Mouse (Mus musculus) erythroblast, embryonic 14.5 days (primary cell): ENCODE measurements around the gene Rab8b. TPM values are rescaled to one million over a fixed set of nuclear protein-coding genes. Genes with fewer than 3 reads are reported as not detected.
A peak's percentile ranks its signal among the peaks of the same experiment; 100 is the strongest.
"Not testable (repeated sequence)": the region's sequence is repeated elsewhere in the genome, so short reads cannot be mapped to it uniquely, and the experiment has no call there.

Source experiments
- H3K27me3 ChIP-seq: 2 replicates; pipeline ENCODE4 v1.6.1; 2012; ENCODE audit warnings: inconsistent platforms; ENCODE audit not compliant: control insufficient read depth
- H3K36me3 ChIP-seq: 2 replicates; pipeline ENCODE4 v1.6.1; 2012; ENCODE audit warnings: mild to moderate bottlenecking, inconsistent platforms; ENCODE audit not compliant: control insufficient read depth
- H3K4me1 ChIP-seq: 2 replicates; pipeline ENCODE4 v1.6.1; 2012; ENCODE audit warnings: inconsistent platforms; ENCODE audit not compliant: control insufficient read depth
- H3K4me3 ChIP-seq: replicated peaks from 2 replicates; pipeline ENCODE3; 2012; ENCODE audit warnings: moderate library complexity, mild to moderate bottlenecking, inconsistent platforms
- H3K9me3 ChIP-seq: 2 replicates; pipeline ENCODE4 v1.6.1; 2012; ENCODE audit warnings: low read length, inconsistent platforms, mixed read lengths; ENCODE audit not compliant: control insufficient read depth
- GATA1 ChIP-seq: IDR thresholded peaks from 2 replicates; pipeline ENCODE4 v1.6.1; 2012; ENCODE audit warnings: low read length, inconsistent platforms, mixed read lengths
- TAL1 ChIP-seq: IDR thresholded peaks from 3 replicates; pipeline ENCODE4 v1.6.1; 2012; ENCODE audit warnings: low read length, inconsistent platforms, mixed read lengths
- polyA plus RNA-seq: library from polyadenylated mRNA; stranded (reverse); fragments of >175 nt; gene quantifications from 2 replicates; pipeline ENCODE4 v1.2.3, GENCODE M21; 2012

The Rab8b gene
- polyA plus RNA-seq, 1 experiment: 0.53 TPM

- TF ChIP-seq TAL1 (no peak), GATA1 (no peak)
- H3K36me3 ChIP-seq: peaks cover 19% of the 10 kb centered on the region
Observed at GRCm38 (mm10) chr9:66835097-66835480, 84.4 kb downstream of the Rab8b start.

GRCm38 (mm10) chr9:66834318-66835096 lies 85.0 kb downstream of the Rab8b start, which contains the start of gene Aph1c:
Aph1c (minus strand) TSS chr9:66834726.
- Histone ChIP-seq H3K9me3 (no peaks in the 10 kb centered on the region), H3K4me1 (peaks cover 25% of the 10 kb centered on the region)
- TF ChIP-seq TAL1 (no peak), GATA1 (no peak)

More at GRCm38 (mm10) chr9:66835097-66835480, 84.4 kb downstream of the Rab8b start:
- Histone ChIP-seq H3K4me3 (peak overlapping the region; percentile 72), H3K9me3 (no peaks in the 10 kb centered on the region), H3K27me3 (peaks cover 2% of the 10 kb centered on the region; the same call in 1 of the 2 replicates), H3K4me1 (peaks cover 24% of the 10 kb centered on the region)

GRCm38 (mm10) chr9:66833851-66834250 lies 85.6 kb downstream of the Rab8b start:
- Histone ChIP-seq H3K36me3 (peaks cover 7% of the 10 kb centered on the region), H3K9me3 (no peaks in the 10 kb centered on the region), H3K27me3 (peaks cover 2% of the 10 kb centered on the region; the same call in 1 of the 2 replicates), H3K4me1 (peaks cover 25% of the 10 kb centered on the region), H3K4me3 (peak overlapping the region; percentile 72)
- TF ChIP-seq GATA1 (no peak), TAL1 (no peak)

More at GRCm38 (mm10) chr9:66834318-66835096, 85.0 kb downstream of the Rab8b start, which contains the start of gene Aph1c:
- peaks cover 14% of the 10 kb centered on the region for H3K36me3 ChIP-seq
- peak within 1 kb of the TSS; percentile 72 for H3K4me3 ChIP-seq
- peaks cover 2% of the 10 kb centered on the region; the same call in 1 of the 2 replicates for H3K27me3 ChIP-seq

DNA sequence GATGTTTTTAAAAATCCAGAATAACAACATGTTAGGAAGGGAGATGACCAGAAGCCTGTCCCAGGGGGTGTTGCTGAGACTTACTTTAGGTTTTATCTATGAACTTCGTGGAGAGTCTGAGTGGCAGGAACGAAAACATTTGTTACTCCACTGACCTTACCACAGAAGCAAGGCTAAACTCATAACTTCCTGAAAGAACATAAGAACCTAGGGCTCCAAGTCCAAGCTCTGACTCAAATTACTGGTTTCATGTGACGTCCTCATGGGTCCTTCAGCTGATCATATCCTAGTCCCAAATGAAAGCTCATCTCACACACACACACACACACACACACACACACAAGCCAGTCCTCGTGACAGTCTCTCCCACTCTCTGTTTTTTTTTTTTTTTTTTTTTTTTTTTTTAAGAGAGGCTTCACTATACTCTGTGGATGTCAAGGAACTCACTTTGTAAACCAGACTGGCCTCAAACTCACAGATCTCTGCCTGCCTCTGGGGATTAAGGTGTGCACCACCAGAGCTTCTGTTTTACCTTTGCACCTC lies 87.0 kb downstream of the Rab8b start:
- TF ChIP-seq GATA1: no peak
- no peak for TF ChIP-seq TAL1
- H3K27me3 ChIP-seq: peaks cover 4% of the 10 kb centered on the region; the same call in 1 of the 2 replicates
- H3K9me3 ChIP-seq: no peaks in the 10 kb centered on the region
- H3K4me1 ChIP-seq: peaks cover 25% of the 10 kb centered on the region
- H3K36me3 ChIP-seq: no peaks in the 10 kb centered on the region; the same call in 1 of the 2 replicates
- no peak overlapping the region for H3K4me3 ChIP-seq

GRCm38 (mm10) chr9:66825990-66826389 lies 93.5 kb downstream of the Rab8b start:
- Histone ChIP-seq H3K36me3 (no peaks in the 10 kb centered on the region), H3K27me3 (peaks cover 2% of the 10 kb centered on the region; the same call in 1 of the 2 replicates), H3K9me3 (no peaks in the 10 kb centered on the region), H3K4me3 (no peak overlapping the region), H3K4me1 (peaks cover 2% of the 10 kb centered on the region)
- TF ChIP-seq GATA1 (no peak), TAL1 (no peak)

- not testable (repeated sequence) for H3K4me3 ChIP-seq, H3K4me1 ChIP-seq, H3K27me3 ChIP-seq, H3K36me3 ChIP-seq, H3K9me3 ChIP-seq
Observed at GRCm38 (mm10) chr9:66822255-66822654, 97.2 kb downstream of the Rab8b start.

DNA sequence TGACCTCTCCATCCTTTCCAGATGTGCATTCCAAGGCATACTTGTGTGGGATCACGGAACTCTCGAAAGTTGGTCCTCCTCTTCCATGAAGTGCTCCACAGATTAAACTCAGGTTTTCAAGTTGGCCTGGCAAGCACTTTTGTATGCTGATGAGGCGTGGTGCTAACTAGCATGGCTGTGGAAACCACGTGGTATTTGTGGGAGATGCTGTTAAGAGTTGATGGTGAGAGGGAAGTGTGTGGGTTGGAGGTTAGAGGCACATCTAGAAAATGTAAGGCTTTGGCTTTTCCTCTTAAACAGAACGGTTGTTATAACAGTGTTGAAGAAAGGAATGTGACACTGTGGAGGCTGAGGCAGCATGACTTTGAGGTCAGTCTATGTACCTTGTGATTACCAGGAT lies 98.5 kb downstream of the Rab8b start:
- Histone ChIP-seq H3K27me3 (no peaks in the 10 kb centered on the region), H3K4me3 (no peak overlapping the region), H3K4me1 (no peaks in the 10 kb centered on the region), H3K9me3 (no peaks in the 10 kb centered on the region), H3K36me3 (no peaks in the 10 kb centered on the region)
- TF ChIP-seq TAL1 (no peak), GATA1 (no peak)

- Histone ChIP-seq H3K27me3 (peaks cover 6% of the 10 kb centered on the region), H3K9me3 (no peaks in the 10 kb centered on the region), H3K4me1 (no peaks in the 10 kb centered on the region), H3K4me3 (no peak overlapping the region), H3K36me3 (no peaks in the 10 kb centered on the region)
- no peak for TF ChIP-seq GATA1
- no peak for TF ChIP-seq TAL1
Observed at GRCm38 (mm10) chr9:66813392-66813791, 106.1 kb downstream of the Rab8b start.

DNA sequence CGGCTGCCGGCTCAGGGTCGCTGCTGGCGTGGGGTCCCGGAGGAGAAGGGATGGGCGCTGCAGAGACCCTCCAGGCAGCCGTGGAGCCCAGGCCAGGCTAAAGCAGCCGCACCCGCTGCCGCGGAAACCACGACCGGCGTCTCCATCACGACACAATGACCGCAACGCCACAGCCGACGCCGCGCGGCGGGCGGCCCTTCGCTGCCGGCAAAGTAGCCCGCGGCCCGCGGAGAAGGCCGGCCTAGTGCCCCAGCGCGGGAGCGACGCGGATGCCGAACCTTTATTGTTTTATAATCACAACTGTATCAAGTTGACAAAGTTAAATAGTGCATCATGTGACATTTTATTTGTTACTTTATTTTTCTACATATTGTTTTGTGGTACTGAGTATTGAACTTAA lies 113.5 kb downstream of the Rab8b start:
- not testable (repeated sequence) for H3K4me1 ChIP-seq, H3K4me3 ChIP-seq, H3K9me3 ChIP-seq, H3K36me3 ChIP-seq
- peaks cover 69% of the 10 kb centered on the region for H3K27me3 ChIP-seq
